In the genomic region with DNA sequence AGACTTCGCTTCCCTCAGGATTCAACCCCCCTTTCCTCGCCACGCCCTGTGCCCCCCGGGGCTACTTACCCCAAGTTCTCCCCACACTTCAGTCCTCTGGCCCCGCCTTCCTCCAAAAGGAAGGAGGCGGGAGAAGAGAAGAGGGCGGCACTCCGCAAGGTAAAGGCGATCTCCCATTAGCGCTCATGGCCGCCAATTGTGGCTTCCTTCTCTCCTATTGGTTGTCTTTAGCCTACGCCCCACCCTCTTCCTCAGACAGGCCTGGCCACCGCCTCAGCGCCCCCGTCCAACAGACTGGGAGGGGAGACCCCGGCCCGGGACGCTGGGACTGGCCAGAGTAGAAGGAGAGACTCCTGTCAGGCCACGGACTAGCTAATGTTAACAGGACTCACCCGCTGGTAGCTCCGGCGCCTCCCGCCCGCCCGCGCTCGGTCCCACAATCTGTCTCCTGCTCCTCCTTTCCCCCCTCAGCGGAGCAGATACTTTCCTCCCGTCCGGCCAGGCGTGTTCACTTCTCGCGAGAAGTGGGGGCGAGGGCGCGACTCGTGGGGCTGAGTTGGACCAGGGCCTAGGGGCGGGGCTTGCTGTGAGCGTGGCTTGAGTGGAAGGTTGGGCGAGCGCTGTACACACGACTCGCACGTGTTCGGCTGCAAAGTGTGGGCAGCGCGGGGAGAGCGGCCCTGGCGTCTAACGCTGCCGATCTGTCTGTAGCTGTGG, we compare ENCODE assay signal across 7 mouse cellular contexts. TPM values are rescaled to one million over a fixed set of nuclear protein-coding genes. Genes with fewer than 3 reads are reported as not detected.
DNase-seq lines count a peak whose midpoint lies in the region; ATAC-seq lines count a peak whose summit lies in the region.

A gene (minus strand): TSS at position 98 of the 717 bp plus-strand sequence.
A gene (minus strand): TSS at position 495 of the 717 bp plus-strand sequence.

- H3K4me1 ChIP-seq in embryonic facial prominence, embryonic 11.5 days (ENCODE audit: control insufficient read depth, insufficient read depth, low read length) = no peaks in the 10 kb centered on the region
- H3K4me1 ChIP-seq in limb, embryonic 10.5 days = peaks cover 16% of the 10 kb centered on the region
- H3K4me1 ChIP-seq in midbrain, embryonic 13.5 days (replicated peaks) = peaks cover 19% of the 10 kb centered on the region

- peak; percentile 100 for DNase-seq in adrenal gland, postnatal 14 days
- peak; percentile 99 for DNase-seq in embryonic facial prominence, embryonic 11.5 days (ENCODE audit: low spot score)
- DNase-seq in kidney, adult 11 months = peak; percentile 99
- DNase-seq in limb, embryonic 10.5 days (ENCODE audit: low spot score) = peak; percentile 98
- DNase-seq in spleen, adult 12 weeks (ENCODE audit: low spot score) = peak; percentile 99

- peak within 1 kb of the TSS; percentile 69 for H3K4me3 ChIP-seq in embryonic facial prominence, embryonic 11.5 days (ENCODE audit: low read depth, low read length)
- H3K4me3 ChIP-seq in limb, embryonic 10.5 days = peak within 1 kb of the TSS; percentile 71
- H3K4me3 ChIP-seq in midbrain, embryonic 13.5 days (replicated peaks) = peak within 1 kb of the TSS; percentile 65

- H3K4me2 ChIP-seq in embryonic facial prominence, embryonic 11.5 days (ENCODE audit: low read depth, low read length) = peak within 1 kb of the TSS; percentile 76
- peak within 1 kb of the TSS; percentile 82 for H3K4me2 ChIP-seq in midbrain, embryonic 13.5 days (replicated peaks)

- peak; percentile 99 for ATAC-seq in embryonic facial prominence, embryonic 11.5 days (replicated peaks; ENCODE audit: insufficient number of reproducible peaks, low FRiP score, low TSS enrichment, low read depth)
- ATAC-seq in granulocyte monocyte progenitor cell, adult 5-6 weeks (replicated peaks; ENCODE audit: poor library complexity, severe bottlenecking) = peak; percentile 84
- ATAC-seq in midbrain, embryonic 13.5 days = peak; percentile 100

- no peaks in the 10 kb centered on the region for H3K27me3 ChIP-seq in embryonic facial prominence, embryonic 11.5 days (ENCODE audit: control insufficient read depth, insufficient read depth, low read length)
- no peaks in the 10 kb centered on the region for H3K27me3 ChIP-seq in limb, embryonic 10.5 days (ENCODE audit: low read depth, poor library complexity, severe bottlenecking)
- H3K27me3 ChIP-seq in midbrain, embryonic 13.5 days = no peaks in the 10 kb centered on the region

- no peaks in the 10 kb centered on the region for H3K9me3 ChIP-seq in embryonic facial prominence, embryonic 11.5 days (replicated peaks; ENCODE audit: control insufficient read depth, low read length)
- H3K9me3 ChIP-seq in limb, embryonic 10.5 days (replicated peaks) = no peaks in the 10 kb centered on the region
- no peaks in the 10 kb centered on the region for H3K9me3 ChIP-seq in midbrain, embryonic 13.5 days

- WGBS in embryonic facial prominence, embryonic 11.5 days = under 1% methylated on average over 41 of the region's 51 CpGs
- under 1% methylated on average over 50 of the region's 51 CpGs for WGBS in limb, embryonic 10.5 days
- under 1% methylated on average over 50 of the region's 51 CpGs for WGBS in midbrain, embryonic 13.5 days

- peak within 1 kb of the TSS; percentile 86 for H3K9ac ChIP-seq in embryonic facial prominence, embryonic 11.5 days (replicated peaks; ENCODE audit: low read length)
- H3K9ac ChIP-seq in midbrain, embryonic 13.5 days (replicated peaks) = peak within 1 kb of the TSS; percentile 74

- peak within 1 kb of the TSS; percentile 96 for H3K27ac ChIP-seq in embryonic facial prominence, embryonic 11.5 days (replicated peaks; ENCODE audit: low read depth, low read length)
- peak within 1 kb of the TSS; percentile 98 for H3K27ac ChIP-seq in limb, embryonic 10.5 days
- peak within 1 kb of the TSS; percentile 94 for H3K27ac ChIP-seq in midbrain, embryonic 13.5 days

- no peaks in the 10 kb centered on the region for H3K36me3 ChIP-seq in embryonic facial prominence, embryonic 11.5 days (replicated peaks; ENCODE audit: control insufficient read depth, insufficient read depth, low read depth, low read length)
- peaks cover 3% of the 10 kb centered on the region; the same call in 1 of the 2 replicates for H3K36me3 ChIP-seq in limb, embryonic 10.5 days
- no peaks in the 10 kb centered on the region for H3K36me3 ChIP-seq in midbrain, embryonic 13.5 days

RNA-seq across cellular contexts. Expression of the first gene that starts in this region (rescaled TPM):
- 2.8 TPM in 1 of 2 replicates, not detected in the other for total RNA-seq in adrenal gland, postnatal 14 days (2021)
- 0.20 and 0.21 TPM in 2 replicates for polyA plus RNA-seq in embryonic facial prominence, embryonic 11.5 days (2014; fragmentation: Nextera tagmentation; extraction: Ambion mirVana)
- not detected in 2 replicates for total RNA-seq in granulocyte monocyte progenitor cell, adult 5-6 weeks (2014; fragmentation: Nextera tagmentation)
- total RNA-seq in granulocyte monocyte progenitor cell, adult 5-6 weeks (2017) = not detected in 2 replicates
- polyA plus RNA-seq in limb, embryonic 10.5 days (2016; fragmentation: Nextera tagmentation; extraction: Ambion mirVana) = 0.31 TPM in 1 of 2 replicates, not detected in the other
- not detected in 2 replicates for polyA plus RNA-seq in midbrain, embryonic 13.5 days (2015; fragmentation: Nextera tagmentation; extraction: Ambion mirVana)

RNA-seq across cellular contexts. Expression of the second gene that starts in this region (rescaled TPM):
- 76.1 and 86.7 TPM in 2 replicates for total RNA-seq in adrenal gland, postnatal 14 days (2021)
- polyA plus RNA-seq in embryonic facial prominence, embryonic 11.5 days (2014; fragmentation: Nextera tagmentation; extraction: Ambion mirVana) = 13.7 and 17.4 TPM in 2 replicates
- total RNA-seq in granulocyte monocyte progenitor cell, adult 5-6 weeks (2014; fragmentation: Nextera tagmentation) = 124 and 212 TPM in 2 replicates
- 43.1 and 60.2 TPM in 2 replicates for total RNA-seq in granulocyte monocyte progenitor cell, adult 5-6 weeks (2017)
- 22.2 and 27.0 TPM in 2 replicates for polyA plus RNA-seq in limb, embryonic 10.5 days (2016; fragmentation: Nextera tagmentation; extraction: Ambion mirVana)
- 15.9 and 22.1 TPM in 2 replicates for polyA plus RNA-seq in midbrain, embryonic 13.5 days (2015; fragmentation: Nextera tagmentation; extraction: Ambion mirVana)

Comparison
In these comparisons a context has a peak if more than half of its experiments do, and no peak if none do; other contexts are left out.
1. Peak in every context shown above with its lines: DNase-seq, ATAC-seq, H3K4me3 ChIP-seq and H3K27ac ChIP-seq.